Mouse (Mus musculus): ENCODE measurements around the gene Lrrc8d.

Gene Lrrc8d

GRCm38 (mm10) chr5:105765386-105765785, 65.6 kb downstream of the Lrrc8d start:
- no peak for DNase-seq (ENCODE audit: low read depth)

- no peak for DNase-seq (ENCODE audit: low read depth)
These were observed 76.6 kb downstream of the Lrrc8d start for GRCm38 (mm10) chr5:105776368-105776767.

- no peak for DNase-seq (ENCODE audit: low read depth)
These were observed 77.3 kb downstream of the Lrrc8d start for GRCm38 (mm10) chr5:105776978-105777593.

- no peak for DNase-seq (ENCODE audit: low read depth)
These were observed 77.9 kb downstream of the Lrrc8d start for GRCm38 (mm10) chr5:105777645-105778044.

GRCm38 (mm10) chr5:105778189-105778588, 78.4 kb downstream of the Lrrc8d start:
- DNase-seq (ENCODE audit: low read depth): no peak

- no peak for DNase-seq (ENCODE audit: low read depth)
These were observed 79.0 kb downstream of the Lrrc8d start for GRCm38 (mm10) chr5:105778723-105779122.

- no peak for DNase-seq (ENCODE audit: low read depth)
These were observed 79.6 kb downstream of the Lrrc8d start for GRCm38 (mm10) chr5:105779331-105779730.

- no peak for DNase-seq (ENCODE audit: low read depth)
These were observed 84.1 kb downstream of the Lrrc8d start for GRCm38 (mm10) chr5:105783848-105784247.

- no peak for DNase-seq (ENCODE audit: low read depth)
These were observed 85.0 kb downstream of the Lrrc8d start for GRCm38 (mm10) chr5:105784724-105785123.

GRCm38 (mm10) chr5:105787577-105787976, 87.8 kb downstream of the Lrrc8d start:
- DNase-seq (ENCODE audit: low read depth): no peak

- DNase-seq (ENCODE audit: low read depth): no peak
These were observed 90.0 kb downstream of the Lrrc8d start for GRCm38 (mm10) chr5:105789801-105790200.

GRCm38 (mm10) chr5:105792331-105792801, 92.6 kb downstream of the Lrrc8d start:
- no peak for DNase-seq (ENCODE audit: low read depth)

GRCm38 (mm10) chr5:105792853-105793547, 93.2 kb downstream of the Lrrc8d start:
- DNase-seq (ENCODE audit: low read depth): no peak

GRCm38 (mm10) chr5:105793548-105793940, 93.8 kb downstream of the Lrrc8d start:
- no peak for DNase-seq (ENCODE audit: low read depth)

- no peak for DNase-seq (ENCODE audit: low read depth)
These were observed 98.7 kb downstream of the Lrrc8d start for GRCm38 (mm10) chr5:105798421-105798820.

- DNase-seq (ENCODE audit: low read depth): no peak
These were observed 100.3 kb downstream of the Lrrc8d start for GRCm38 (mm10) chr5:105799850-105800635.

- no peak for DNase-seq (ENCODE audit: low read depth)
These were observed 101.3 kb downstream of the Lrrc8d start for GRCm38 (mm10) chr5:105801031-105801529.

GRCm38 (mm10) chr5:105805955-105806354, 106.2 kb downstream of the Lrrc8d start:
- DNase-seq (ENCODE audit: low read depth): no peak

- DNase-seq (ENCODE audit: low read depth): no peak
These were observed 107.7 kb downstream of the Lrrc8d start for GRCm38 (mm10) chr5:105807461-105807860.

GRCm38 (mm10) chr5:105809056-105809455, 109.3 kb downstream of the Lrrc8d start:
- no peak for DNase-seq (ENCODE audit: low read depth)

GRCm38 (mm10) chr5:105813036-105813435, 113.3 kb downstream of the Lrrc8d start:
- DNase-seq (ENCODE audit: low read depth): no peak

GRCm38 (mm10) chr5:105813974-105814373, 114.2 kb downstream of the Lrrc8d start:
- no peak for DNase-seq (ENCODE audit: low read depth)

- DNase-seq (ENCODE audit: low read depth): no peak
These were observed 116.3 kb downstream of the Lrrc8d start for GRCm38 (mm10) chr5:105816118-105816517.
